ENCODE assay signal across 10 mouse cellular contexts in genomic region chr16:4646831-4647230, GRCm38 (mm10). TPM values are rescaled to one million over a fixed set of nuclear protein-coding genes. Genes with fewer than 3 reads are reported as not detected.
A peak's percentile ranks its signal among the peaks of the same experiment; 100 is the strongest.
DNase-seq lines count a peak whose midpoint lies in the region; ATAC-seq and TF ChIP-seq lines count a peak whose summit lies in the region.
"Had no signal": no experiment of that assay in that cellular context is flagged by ENCODE, and none has a peak within 500 bp of the region (broad histone marks: within the 10 kb centered on the region; RNA-seq: fewer than 3 reads in every experiment).

No protein-coding gene starts in this region.

- TF ChIP-seq POLR2A in myocyte (IDR thresholded peaks at IDR 0.05; ENCODE audit: insufficient read length, low read depth): no peak

- no peak for DNase-seq in heart, postnatal 25 days (ENCODE audit: low spot score)
- DNase-seq in lung, postnatal 25 days (ENCODE audit: low spot score): no peak
- DNase-seq in spleen, postnatal 14 days (ENCODE audit: low spot score in 2 of 2): no peak
- DNase-seq: adrenal gland, postnatal 36 days; cerebellum, adult 9-11 months had no signal

- 59% methylated on average over 4 of the region's 4 CpGs for WGBS in heart, embryonic 11.5 days (ENCODE audit: insufficient replicate concordance)
- 43% methylated on average over 4 of the region's 4 CpGs for WGBS in lung, embryonic 15.5 days
- 54% methylated on average over 4 of the region's 4 CpGs for WGBS in heart, embryonic 16.5 days

- peak overlapping the region; percentile 71 for H3K27ac ChIP-seq in heart, embryonic 11.5 days (ENCODE audit: low read depth, low read length)
- H3K27ac ChIP-seq in lung, embryonic 15.5 days: peak overlapping the region; percentile 81
- H3K27ac ChIP-seq in heart, embryonic 16.5 days (ENCODE audit: low read length): peak overlapping the region; percentile 72

- peak overlapping the region; percentile 27 for H3K4me2 ChIP-seq in heart, embryonic 11.5 days
- peak overlapping the region; percentile 30 for H3K4me2 ChIP-seq in lung, embryonic 15.5 days
- peak overlapping the region; percentile 29; the same call in 1 of the 2 replicates for H3K4me2 ChIP-seq in heart, embryonic 16.5 days (ENCODE audit: low read depth, low read length)
- H3K4me2 ChIP-seq in myocyte (ENCODE audit: low read depth): peak overlapping the region; percentile 64

- peaks cover 60% of the 10 kb centered on the region for H3K4me1 ChIP-seq in heart, embryonic 11.5 days (ENCODE audit: control insufficient read depth, insufficient read depth, low read length)
- peaks cover 74% of the 10 kb centered on the region for H3K4me1 ChIP-seq in lung, embryonic 15.5 days
- H3K4me1 ChIP-seq in heart, embryonic 16.5 days (ENCODE audit: control insufficient read depth, insufficient read depth, low read length): peaks cover 69% of the 10 kb centered on the region

- no peak overlapping the region for H3ac ChIP-seq in myocyte (ENCODE audit: control insufficient read depth, insufficient read length)

- H3K9me3 ChIP-seq in heart, embryonic 11.5 days (replicated peaks; ENCODE audit: control insufficient read depth, low read length): no peaks in the 10 kb centered on the region
- H3K9me3 ChIP-seq in lung, embryonic 15.5 days: no peaks in the 10 kb centered on the region
- no peaks in the 10 kb centered on the region for H3K9me3 ChIP-seq in heart, embryonic 16.5 days (replicated peaks; ENCODE audit: control insufficient read depth, low read length)

- intact Hi-C loops in heart, postnatal 25 days (cut with DNase I): no loop called here

- H3K27me3 ChIP-seq in heart, embryonic 11.5 days (ENCODE audit: control insufficient read depth, insufficient read depth, low read length): no peaks in the 10 kb centered on the region
- no peaks in the 10 kb centered on the region for H3K27me3 ChIP-seq in lung, embryonic 15.5 days
- no peaks in the 10 kb centered on the region for H3K27me3 ChIP-seq in heart, embryonic 16.5 days (ENCODE audit: control insufficient read depth, insufficient read depth, low read length)
- H3K27me3 ChIP-seq in myocyte (ENCODE audit: control insufficient read depth, insufficient read depth, insufficient read length): no peaks in the 10 kb centered on the region

- peak overlapping the region; percentile 50 for H3K9ac ChIP-seq in heart, embryonic 11.5 days (ENCODE audit: low read depth, low read length)
- H3K9ac ChIP-seq in lung, embryonic 15.5 days: no peak overlapping the region
- peak overlapping the region; percentile 24; the same call in 1 of the 2 replicates for H3K9ac ChIP-seq in heart, embryonic 16.5 days (ENCODE audit: low read length)

- ATAC-seq in heart, embryonic 11.5 days (replicated peaks; ENCODE audit: insufficient number of reproducible peaks, low FRiP score, low TSS enrichment): no peak
- ATAC-seq in lung, embryonic 15.5 days (ENCODE audit: borderline replicate concordance, extremely low read depth, low FRiP score, low TSS enrichment): no peak
- no peak for ATAC-seq in heart, embryonic 16.5 days (replicated peaks; ENCODE audit: extremely low read depth, insufficient read depth, low FRiP score)
- no peak for ATAC-seq in cerebellum, adult (ENCODE audit: insufficient number of reproducible peaks, low FRiP score, low TSS enrichment)

- no peak overlapping the region for H3K4me3 ChIP-seq in heart, embryonic 11.5 days (ENCODE audit: low read depth, low read length)
- H3K4me3 ChIP-seq in lung, embryonic 15.5 days: no peak overlapping the region
- H3K4me3 ChIP-seq in heart, embryonic 16.5 days (ENCODE audit: low read length): no peak overlapping the region
- no peak overlapping the region for H3K4me3 ChIP-seq in myocyte

- H3K79me2 ChIP-seq in myocyte (ENCODE audit: control insufficient read depth, insufficient read depth): peaks cover 71% of the 10 kb centered on the region

- peaks cover 25% of the 10 kb centered on the region for H3K36me3 ChIP-seq in heart, embryonic 11.5 days (ENCODE audit: control insufficient read depth, insufficient read depth, low read length)
- peaks cover 42% of the 10 kb centered on the region for H3K36me3 ChIP-seq in lung, embryonic 15.5 days
- peaks cover 25% of the 10 kb centered on the region for H3K36me3 ChIP-seq in heart, embryonic 16.5 days (ENCODE audit: control insufficient read depth, insufficient read depth)
- H3K36me3 ChIP-seq in myocyte (ENCODE audit: control insufficient read depth, insufficient read depth): peaks cover 9% of the 10 kb centered on the region

TF ChIP-seq in myocyte, 11 proteins besides CTCF, POLR2A, EP300 and RAD21:
- TF ChIP-seq TCF12 (IDR thresholded peaks at IDR 0.05; ENCODE audit: insufficient read depth, poor library complexity, severe bottlenecking): no peak
- peak; percentile 30 for TF ChIP-seq POLR2AphosphoS2 (IDR thresholded peaks at IDR 0.05; ENCODE audit: insufficient read length, low read depth)
- no peak for TF ChIP-seq E2F4 (IDR thresholded peaks at IDR 0.05; ENCODE audit: insufficient read depth)
- no peak for TF ChIP-seq REST (IDR thresholded peaks at IDR 0.05; ENCODE audit: insufficient read depth, insufficient read length)
- no peak for TF ChIP-seq USF1 (IDR thresholded peaks at IDR 0.05; ENCODE audit: low read depth)
- TF ChIP-seq CEBPB (IDR thresholded peaks at IDR 0.05; ENCODE audit: insufficient read depth, poor library complexity, severe bottlenecking): no peak
- TF ChIP-seq MAX (IDR thresholded peaks at IDR 0.05; ENCODE audit: low read depth): no peak

RNA-seq across cellular contexts. Expression of gene Dnaja3, which starts 7.0 kb away (rescaled TPM):
- 63.6 and 72.6 TPM in 2 replicates for polyA plus RNA-seq in heart, embryonic 11.5 days (2014; fragmentation: Nextera tagmentation; extraction: Ambion mirVana)
- 100 to 1,000 TPM; 149 TPM for total RNA-seq in heart, postnatal 25 days (2021)
- 66.0 and 66.5 TPM in 2 replicates for polyA plus RNA-seq in lung, embryonic 15.5 days (2015; fragmentation: Nextera tagmentation; extraction: Ambion mirVana)
- 87.5 and 88.7 TPM in 2 replicates for polyA plus RNA-seq in heart, embryonic 16.5 days (2015; fragmentation: Nextera tagmentation; extraction: Ambion mirVana)
- polyA plus RNA-seq in myocyte (2012; fragmentation: generic; extraction: Trizol): 69.5 TPM

RNA-seq across cellular contexts. Expression of gene Vasn, which starts 7.1 kb away (rescaled TPM):
- 9.5 and 10.6 TPM in 2 replicates for polyA plus RNA-seq in heart, embryonic 11.5 days (2014; fragmentation: Nextera tagmentation; extraction: Ambion mirVana)
- total RNA-seq in heart, postnatal 25 days (2021): 10 to 100 TPM in 1 of 2 experiments, 1 to 10 TPM in 1; 9.8 to 12.0 TPM
- polyA plus RNA-seq in lung, embryonic 15.5 days (2015; fragmentation: Nextera tagmentation; extraction: Ambion mirVana): 25.1 and 25.9 TPM in 2 replicates
- 15.7 and 17.2 TPM in 2 replicates for polyA plus RNA-seq in heart, embryonic 16.5 days (2015; fragmentation: Nextera tagmentation; extraction: Ambion mirVana)
- polyA plus RNA-seq in myocyte (2012; fragmentation: generic; extraction: Trizol): 34.7 TPM

RNA-seq across cellular contexts. Expression of gene Pam16, which starts 22.0 kb away (rescaled TPM):
- polyA plus RNA-seq in heart, embryonic 11.5 days (2014; fragmentation: Nextera tagmentation; extraction: Ambion mirVana): 119 and 134 TPM in 2 replicates
- total RNA-seq in heart, postnatal 25 days (2021): 100 to 1,000 TPM; 129 to 141 TPM
- 93.8 and 94.6 TPM in 2 replicates for polyA plus RNA-seq in lung, embryonic 15.5 days (2015; fragmentation: Nextera tagmentation; extraction: Ambion mirVana)
- 91.2 and 122 TPM in 2 replicates for polyA plus RNA-seq in heart, embryonic 16.5 days (2015; fragmentation: Nextera tagmentation; extraction: Ambion mirVana)
- 98.6 TPM for polyA plus RNA-seq in myocyte (2012; fragmentation: generic; extraction: Trizol)

RNA-seq across cellular contexts. Expression of gene Coro7, which starts 32.7 kb away (rescaled TPM):
- polyA plus RNA-seq in heart, embryonic 11.5 days (2014; fragmentation: Nextera tagmentation; extraction: Ambion mirVana): 12.1 and 12.4 TPM in 2 replicates
- total RNA-seq in heart, postnatal 25 days (2021): 10 to 100 TPM; 12.6 to 16.1 TPM
- 13.4 and 15.2 TPM in 2 replicates for polyA plus RNA-seq in lung, embryonic 15.5 days (2015; fragmentation: Nextera tagmentation; extraction: Ambion mirVana)
- polyA plus RNA-seq in heart, embryonic 16.5 days (2015; fragmentation: Nextera tagmentation; extraction: Ambion mirVana): 13.7 TPM in 2 replicates
- polyA plus RNA-seq in myocyte (2012; fragmentation: generic; extraction: Trizol): 15.2 TPM

RNA-seq across cellular contexts. Expression of gene Glis2, which starts 52.3 kb away (rescaled TPM):
- polyA plus RNA-seq in heart, embryonic 11.5 days (2014; fragmentation: Nextera tagmentation; extraction: Ambion mirVana): 19.3 and 23.3 TPM in 2 replicates
- 10 to 100 TPM; 16.6 to 20.3 TPM for total RNA-seq in heart, postnatal 25 days (2021)
- polyA plus RNA-seq in lung, embryonic 15.5 days (2015; fragmentation: Nextera tagmentation; extraction: Ambion mirVana): 18.5 and 24.0 TPM in 2 replicates
- 12.3 and 14.2 TPM in 2 replicates for polyA plus RNA-seq in heart, embryonic 16.5 days (2015; fragmentation: Nextera tagmentation; extraction: Ambion mirVana)
- polyA plus RNA-seq in myocyte (2012; fragmentation: generic; extraction: Trizol): 29.6 TPM
